In genomic region chr17:7079558-7079957, GRCm38 (mm10) we compare ENCODE assay signal across 8 mouse cellular contexts. TPM values are rescaled to one million over a fixed set of nuclear protein-coding genes. Genes with fewer than 3 reads are reported as not detected.
A peak's percentile ranks its signal among the peaks of the same experiment; 100 is the strongest.
DNase-seq lines count a peak whose midpoint lies in the region; ATAC-seq lines count a peak whose summit lies in the region.

No protein-coding gene starts in this region.

- DNase-seq in adrenal gland, postnatal 10 days = peak; percentile 81
- DNase-seq in heart, adult 18-20 months = peak; percentile 38 to 81
- DNase-seq in kidney, adult 9 months = peak; percentile 62
- peak; percentile 57 for DNase-seq in left cerebral cortex, adult 11 months (ENCODE audit: low spot score)
- DNase-seq in lung, postnatal 25 days (ENCODE audit: low spot score) = peak; percentile 69
- peak; percentile 38 for DNase-seq in right cerebral cortex, postnatal 25 days
- DNase-seq in urinary bladder, adult 18-20 months (ENCODE audit: low spot score in 2 of 2) = peak; percentile 10 to 35

- peak; percentile 62 for ATAC-seq in common myeloid progenitor, adult 5-6 weeks (replicated peaks; ENCODE audit: low read depth, poor library complexity, severe bottlenecking)

RNA-seq across cellular contexts. Expression of gene Gm1604a, which starts 54.2 kb away (rescaled TPM):
- not detected for total RNA-seq in adrenal gland, postnatal 10 days (2021)
- 0.41 TPM in 1 of 2 replicates, not detected in the other for total RNA-seq in common myeloid progenitor, adult 5-6 weeks (2017)
- not detected for total RNA-seq in heart, adult 18-20 months (2021)

Comparison
In these comparisons a context has a peak if more than half of its experiments do, and no peak if none do; other contexts are left out.
1. Peak in every context shown above with its lines: DNase-seq and ATAC-seq.
2. DNase-seq: peak in every context shown above with its lines; median percentile 81 in adrenal gland, postnatal 10 days; 69 in lung, postnatal 25 days; 62 in kidney, adult 9 months; 60 in heart, adult 18-20 months; 57 in left cerebral cortex, adult 11 months; 38 in right cerebral cortex, postnatal 25 days; 22 in urinary bladder, adult 18-20 months.